Mouse (Mus musculus) embryo, embryonic 11.5 days (tissue): ENCODE results near the gene H2-M5.
"Not testable (repeated sequence)": the region's sequence is repeated elsewhere in the genome, so short reads cannot be mapped to it uniquely, and the experiment has no call there.

ENCODE experiments used
- DNase-seq: peaks from one replicate; pipeline ENCODE4 v3.0.0-alpha.2; 2012; ENCODE audit warnings: low read depth, low spot score

Gene H2-M5

DNA sequence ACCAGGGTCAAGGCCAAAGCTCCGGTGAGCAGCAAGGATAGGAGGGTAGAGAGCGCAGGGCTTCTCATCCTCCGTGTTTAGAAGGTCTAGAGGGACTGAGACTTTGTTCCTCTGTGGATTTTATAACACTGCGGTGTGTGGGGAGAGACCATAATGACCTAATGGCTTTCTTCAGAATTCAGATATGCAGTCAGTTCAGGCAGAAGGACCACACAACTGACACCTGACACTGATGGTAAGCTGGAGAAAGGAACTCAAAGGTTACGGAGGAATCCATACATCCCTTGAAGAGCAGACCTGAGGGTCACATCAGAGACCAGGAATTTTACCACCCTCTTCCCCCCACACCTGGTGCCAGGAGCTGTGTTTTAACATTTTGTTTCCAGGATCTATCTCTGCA, at the start of gene H2-M5:
TSS of gene H2-M5 (minus strand) at position 101 of the 400 bp plus-strand sequence.
- DNase-seq: no peak

DNA sequence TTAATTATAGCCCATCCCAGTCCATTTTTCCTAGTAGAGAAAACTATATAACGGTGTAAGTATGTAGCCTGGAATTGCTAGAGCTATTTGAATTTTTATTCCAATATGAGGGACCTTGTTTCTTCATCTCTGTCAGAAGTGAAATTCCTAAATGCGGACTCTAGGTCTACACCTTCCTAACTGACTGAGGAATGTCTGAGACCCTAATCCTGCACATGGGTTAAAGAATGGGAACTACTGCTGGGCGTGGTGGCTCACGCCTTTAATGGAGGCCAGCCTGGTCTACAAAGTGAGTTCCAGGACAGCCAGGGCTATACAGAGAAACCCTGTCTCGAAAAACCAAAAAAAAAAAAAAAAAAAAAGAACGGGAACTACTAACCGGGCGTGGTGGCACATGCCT, 39.8 kb upstream of the H2-M5 start:
- no peak for DNase-seq

GRCm38 (mm10) chr17:37028683-37029120, 39.4 kb upstream of the H2-M5 start:
- DNase-seq: peak; percentile 93

- DNase-seq: no peak
Observed at GRCm38 (mm10) chr17:37028212-37028611, 38.9 kb upstream of the H2-M5 start.

GRCm38 (mm10) chr17:37027486-37027885, 38.1 kb upstream of the H2-M5 start:
- no peak for DNase-seq

- no peak for DNase-seq
Observed at GRCm38 (mm10) chr17:37026425-37026824, 37.1 kb upstream of the H2-M5 start.

DNA sequence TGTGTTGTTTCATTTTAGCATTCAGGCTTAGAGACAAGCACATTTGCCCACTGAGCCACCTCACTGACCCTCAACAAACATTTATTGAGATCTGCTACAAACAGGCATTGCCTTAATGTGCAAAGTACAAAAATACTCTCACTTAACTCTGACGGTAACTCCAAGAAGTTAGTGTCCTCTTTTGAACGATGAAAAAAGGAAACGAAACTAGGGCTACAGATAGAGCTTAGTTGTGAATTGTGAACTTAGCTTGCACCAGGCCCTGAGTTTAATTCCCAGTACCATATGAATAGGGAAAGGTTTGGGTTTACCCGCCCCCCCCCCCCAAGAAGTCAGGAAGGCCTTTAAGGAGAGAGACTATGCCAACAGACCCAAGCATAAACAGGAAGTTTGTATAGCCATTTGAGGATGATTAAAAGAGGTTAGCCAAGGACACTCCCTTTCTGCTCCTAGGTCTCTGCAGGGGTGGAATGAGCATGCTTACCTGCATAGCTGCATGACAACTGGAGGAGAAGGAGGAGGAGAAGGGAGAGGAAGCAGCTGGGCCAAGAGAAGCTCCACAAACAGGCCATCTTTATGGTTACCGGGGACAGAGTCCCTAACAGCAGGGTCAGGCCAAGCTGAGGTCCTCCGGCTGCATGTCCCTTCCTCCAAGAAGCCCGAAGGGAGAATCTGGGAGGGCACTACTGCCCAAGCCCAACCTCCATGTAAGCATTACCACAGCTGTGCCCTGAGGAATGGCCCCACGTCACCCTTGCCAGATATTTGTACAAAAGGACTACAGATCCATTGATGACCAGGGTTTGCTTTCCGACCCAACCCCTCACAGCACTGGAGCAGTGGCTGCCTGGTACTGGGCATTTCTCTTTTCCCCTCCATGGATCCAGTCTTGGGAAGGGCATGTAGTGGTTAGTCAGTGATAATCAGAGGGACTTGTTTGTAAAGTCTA, 33.6 kb upstream of the H2-M5 start, which contains the start of gene Mog:
TSS of gene Mog (minus strand) at position 771 of the 949 bp plus-strand sequence.
- no peak for DNase-seq

GRCm38 (mm10) chr17:37019242-37019641, 29.9 kb upstream of the H2-M5 start:
- DNase-seq: not testable (repeated sequence)

GRCm38 (mm10) chr17:37018328-37018727, 29.0 kb upstream of the H2-M5 start:
- DNase-seq: no peak

DNA sequence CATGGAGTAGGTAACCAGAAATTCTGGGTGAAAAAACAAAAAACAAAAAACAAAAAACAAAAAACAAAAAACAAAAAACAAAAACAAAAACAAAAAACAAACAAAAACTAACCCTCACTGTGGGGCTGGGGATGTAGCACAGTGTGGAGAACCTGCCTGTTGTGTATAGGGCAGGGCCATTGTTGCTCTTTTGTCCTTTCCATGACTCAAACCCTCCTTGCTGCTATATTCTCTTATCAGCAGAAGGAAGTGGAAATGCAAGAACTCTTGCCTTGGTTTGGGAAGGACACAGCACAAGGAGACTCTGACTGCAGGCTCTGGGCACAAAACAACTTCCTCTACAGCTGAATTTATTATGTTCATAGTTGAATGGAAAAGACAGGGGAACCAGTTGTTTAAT, 27.0 kb upstream of the H2-M5 start:
- DNase-seq: no peak

- DNase-seq: no peak
Observed at GRCm38 (mm10) chr17:37012141-37012540, 22.8 kb upstream of the H2-M5 start.

DNA sequence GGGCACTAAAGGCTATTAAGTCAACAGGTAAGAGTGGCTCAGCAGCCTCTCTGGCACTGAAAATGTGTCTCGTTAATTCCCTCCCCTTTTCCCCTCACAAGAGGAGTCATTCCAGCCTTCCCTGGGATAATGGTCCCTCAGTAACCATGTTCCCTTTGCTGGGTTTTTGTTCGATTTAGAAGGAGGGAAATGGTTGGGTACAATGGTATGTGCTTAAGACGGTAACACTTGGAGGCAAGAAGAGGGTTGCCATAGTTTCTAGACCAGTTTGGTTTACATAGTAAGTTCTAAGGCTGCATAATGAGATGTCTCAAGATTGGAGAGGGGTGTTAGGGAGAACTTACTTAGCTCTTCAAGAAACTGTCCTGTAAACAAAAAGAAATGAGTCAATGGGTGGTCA, 22.4 kb upstream of the H2-M5 start:
- DNase-seq: no peak

- no peak for DNase-seq
Observed at GRCm38 (mm10) chr17:37009460-37010042, 20.2 kb upstream of the H2-M5 start.

GRCm38 (mm10) chr17:37008161-37008560, 18.8 kb upstream of the H2-M5 start:
- no peak for DNase-seq

DNA sequence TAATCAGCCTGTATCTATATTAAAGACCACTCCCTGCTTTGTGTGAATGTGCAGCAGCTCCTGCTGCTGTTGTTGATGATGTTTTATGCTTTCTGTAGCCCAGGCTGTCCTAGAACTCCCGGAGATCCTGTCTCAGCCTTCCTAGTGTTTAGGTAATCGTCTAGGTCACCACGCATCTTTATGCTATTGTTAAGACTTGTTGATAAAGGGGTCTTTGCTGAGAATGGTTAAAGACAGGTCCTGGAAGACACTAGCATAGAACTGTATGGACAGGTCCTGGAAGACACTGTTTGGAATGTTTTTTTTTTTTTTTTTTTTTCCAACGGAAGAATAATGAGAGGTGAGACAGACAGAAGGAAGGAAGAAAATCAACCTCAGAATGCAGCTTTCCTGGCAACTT, 14.0 kb upstream of the H2-M5 start:
- DNase-seq: no peak

GRCm38 (mm10) chr17:37002364-37003330, 13.3 kb upstream of the H2-M5 start:
- DNase-seq: peak; percentile 62

GRCm38 (mm10) chr17:37000863-37001262, 11.5 kb upstream of the H2-M5 start, which contains the start of gene Zfp57:
Zfp57 (plus strand) TSS chr17:37001163.
- no peak for DNase-seq

GRCm38 (mm10) chr17:36998477-36998876, 9.1 kb upstream of the H2-M5 start:
- DNase-seq: no peak

- peak; percentile 69 for DNase-seq
Observed at GRCm38 (mm10) chr17:36997033-36997735, 7.8 kb upstream of the H2-M5 start.

DNA sequence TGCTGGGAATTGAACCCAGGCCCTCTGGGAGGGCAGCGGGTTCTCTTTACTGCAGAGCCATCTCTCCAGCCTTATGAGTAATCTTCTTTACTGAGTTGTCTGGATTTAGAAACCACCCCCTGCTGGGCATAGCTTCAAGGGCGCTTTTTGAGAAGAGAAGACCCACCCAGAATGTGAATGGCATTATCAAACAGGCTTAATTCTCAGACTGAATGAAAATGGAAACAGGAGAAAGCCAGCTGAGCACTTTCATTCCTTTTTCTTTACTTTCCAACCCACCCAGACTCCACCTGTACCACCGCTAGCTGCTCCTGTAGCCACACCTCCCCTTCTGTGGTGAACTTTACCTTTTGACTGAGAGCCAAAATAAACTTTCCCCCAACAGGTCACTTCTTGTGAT, 6.1 kb upstream of the H2-M5 start:
- DNase-seq: no peak

DNA sequence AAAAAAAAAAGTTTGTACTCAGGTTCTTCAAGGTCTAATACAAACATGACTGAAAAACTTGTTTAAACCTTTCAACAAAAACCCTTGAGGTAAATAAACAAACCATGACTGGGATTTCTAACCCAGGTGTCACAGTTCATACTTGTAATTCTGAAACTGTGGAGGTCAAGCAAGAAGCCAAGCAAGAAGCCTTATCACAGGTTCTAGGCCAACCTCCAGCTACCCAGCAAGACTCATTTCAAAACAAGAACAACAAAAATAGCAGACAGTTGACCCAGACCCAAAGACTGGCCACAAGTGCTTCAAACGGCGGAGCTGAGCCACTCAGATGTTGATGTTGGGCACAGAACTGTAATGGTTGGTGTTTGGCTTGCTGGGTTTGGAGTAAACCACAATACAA, 5.2 kb upstream of the H2-M5 start:
- DNase-seq: no peak
